Mouse (Mus musculus): Measurements from ENCODE around the gene Olfr535.
"Not testable (repeated sequence)": the region's sequence is repeated elsewhere in the genome, so short reads cannot be mapped to it uniquely, and the experiment has no call there.

The Olfr535 gene

DNA sequence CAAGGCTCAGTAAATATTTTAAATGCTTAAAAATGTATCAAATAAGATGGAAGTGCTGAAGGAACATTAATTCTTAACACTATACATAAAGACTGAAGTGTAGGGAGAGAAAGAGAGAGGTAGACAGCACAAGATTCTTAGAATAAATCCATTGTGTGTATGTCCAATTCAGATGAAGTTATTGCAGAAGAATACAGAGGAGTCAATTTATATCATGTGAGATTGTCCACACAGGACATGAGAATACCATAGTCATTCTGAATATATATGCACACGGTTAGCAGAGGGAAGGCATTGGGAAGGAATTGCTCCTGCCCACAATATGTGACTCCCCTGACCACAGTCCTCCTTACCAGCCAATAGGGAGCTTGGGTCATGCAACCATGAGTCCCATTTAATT lies at the start of gene Olfr535:
Olfr535 (plus strand) TSS at position 301 of the 400 bp plus-strand sequence.
- DNase-seq, result no peak

GRCm38 (mm10) chr7:140443141-140443540 lies 40.9 kb upstream of the Olfr535 start:
- DNase-seq, result no peak

GRCm38 (mm10) chr7:140463070-140463469 lies 20.9 kb upstream of the Olfr535 start, which contains the start of gene Olfr533:
Gene Olfr533, plus strand, starts transcription at chr7:140463370.
- DNase-seq, result not testable (repeated sequence)

DNA sequence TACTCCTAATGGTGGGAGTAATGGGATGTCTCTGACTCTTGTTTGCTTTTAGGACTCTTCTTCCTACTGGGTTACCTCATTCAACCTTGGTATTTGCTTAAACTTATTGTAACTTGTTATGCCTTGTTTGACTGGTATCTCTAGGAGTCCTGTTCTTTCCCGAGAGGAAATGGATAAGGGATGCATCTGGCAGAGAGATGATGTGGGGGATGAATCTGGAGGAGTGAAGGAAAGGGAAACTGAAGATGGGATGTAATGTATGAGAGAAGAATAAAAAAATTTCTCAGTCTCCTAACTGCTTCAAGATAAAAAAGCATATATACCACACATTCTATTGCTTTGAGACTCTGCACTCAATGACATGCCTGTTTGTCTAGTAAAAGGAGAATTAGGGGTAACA lies 6.1 kb upstream of the Olfr535 start:
- no peak for DNase-seq

GRCm38 (mm10) chr7:140478733-140479132 lies 5.3 kb upstream of the Olfr535 start:
- DNase-seq, result no peak

- no peak for DNase-seq
Observed at GRCm38 (mm10) chr7:140488981-140489380, 5.0 kb downstream of the Olfr535 start.

DNA sequence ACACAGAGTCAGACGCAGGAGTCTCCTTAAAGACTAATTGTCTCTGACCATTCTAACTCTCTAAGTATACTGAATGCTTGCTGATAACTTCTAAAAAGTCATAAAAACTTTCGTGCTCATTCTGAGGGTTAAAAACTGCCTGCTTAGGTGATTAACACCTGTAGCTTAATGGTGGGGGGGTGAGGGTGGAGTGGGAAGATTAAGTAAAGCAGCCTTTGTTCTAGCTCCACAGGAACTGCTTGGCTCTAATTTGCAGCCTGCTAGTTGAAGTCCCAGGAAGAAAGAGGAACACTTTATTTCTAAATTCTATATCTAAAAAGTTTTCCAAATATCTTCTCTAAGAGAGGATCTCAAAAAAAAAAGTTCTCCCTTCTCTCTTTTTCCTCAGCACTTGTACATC lies 10.2 kb downstream of the Olfr535 start:
- no peak for DNase-seq

- no peak for DNase-seq
Observed at GRCm38 (mm10) chr7:140494702-140495101, 10.7 kb downstream of the Olfr535 start.

DNA sequence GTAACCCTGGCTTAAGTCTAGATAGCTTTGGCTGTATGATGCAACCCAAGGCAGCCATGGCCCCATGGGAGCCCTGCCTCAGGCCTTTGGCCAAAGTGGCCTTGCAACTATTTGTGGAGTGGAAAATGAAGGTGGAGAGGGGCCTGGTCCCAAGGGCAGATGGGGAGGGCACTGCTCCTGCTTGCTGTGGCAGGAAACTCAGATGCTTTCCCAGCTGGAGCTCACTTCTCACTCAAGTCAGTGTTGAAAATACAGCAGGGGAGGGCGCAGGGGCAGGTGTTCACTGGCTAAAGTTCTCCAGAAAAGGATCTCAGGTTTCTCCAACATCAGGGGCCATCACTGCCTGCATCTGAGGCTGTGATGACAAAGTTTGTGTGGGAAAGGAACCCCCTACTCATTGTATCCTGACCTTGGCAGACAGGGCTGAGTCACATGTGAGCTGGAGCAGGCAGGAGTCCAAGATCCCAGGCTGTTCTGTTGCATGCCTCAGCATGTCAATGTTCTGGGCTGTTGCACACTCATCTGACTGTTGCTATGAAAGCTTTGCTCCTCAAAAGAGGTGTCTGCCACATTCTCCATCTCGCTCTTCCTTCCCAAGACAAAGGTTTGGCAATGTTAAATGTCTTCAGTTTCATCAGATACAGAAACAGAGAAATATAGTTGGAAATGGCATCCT lies 23.5 kb downstream of the Olfr535 start, which contains the start of gene Olfr536:
Olfr536 (minus strand) TSS at position 51 of the 676 bp plus-strand sequence.
- not testable (repeated sequence) for DNase-seq

DNA sequence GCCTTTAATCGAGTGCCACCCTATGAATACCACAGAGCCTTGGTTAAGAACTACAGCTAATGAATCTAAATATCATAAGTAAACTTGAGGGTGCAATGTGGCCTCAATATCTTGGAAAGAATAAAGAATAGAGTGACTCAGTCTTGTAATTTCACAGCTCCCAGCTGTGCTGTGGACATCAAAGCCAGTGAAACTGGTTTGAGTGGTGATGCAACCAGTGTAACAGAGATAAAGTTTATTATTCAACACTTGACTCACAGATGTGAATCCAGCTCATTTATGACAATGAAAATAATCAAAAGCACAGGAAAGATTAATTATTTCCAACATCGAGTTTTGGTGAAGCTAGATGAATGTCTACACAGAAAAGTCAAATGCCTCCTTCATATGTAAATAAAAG lies 55.7 kb downstream of the Olfr535 start:
- DNase-seq, result no peak
